In genomic region chr2:153493393-153493731, GRCm38 (mm10) we compare ENCODE assay signal across 9 mouse cellular contexts. TPM values are rescaled to one million over a fixed set of nuclear protein-coding genes. Genes with fewer than 3 reads are reported as not detected.
DNase-seq lines count a peak whose midpoint lies in the region; ATAC-seq and TF ChIP-seq lines count a peak whose summit lies in the region.
"Had no signal": no experiment of that assay in that cellular context is flagged by ENCODE, and none has a peak within 500 bp of the region (broad histone marks: within the 10 kb centered on the region; RNA-seq: fewer than 3 reads in every experiment).

No protein-coding gene starts in this region.

- TF ChIP-seq CTCF in E14TG2a.4 (conservative IDR thresholded peaks at IDR 0.05; ENCODE audit: low read length), result no peak

- no peak for ATAC-seq in heart, embryonic 12.5 days (ENCODE audit: insufficient number of reproducible peaks, low FRiP score)
- ATAC-seq in monocyte, adult 5-6 weeks (replicated peaks; ENCODE audit: insufficient number of reproducible peaks, low FRiP score, low TSS enrichment, poor library complexity, severe bottlenecking), result no peak

- intact Hi-C loops in heart, postnatal 10 days (cut with DNase I), result no loop called here

- peak overlapping the region; percentile 71 for H3K4me3 ChIP-seq in heart, embryonic 12.5 days
- H3K4me3 ChIP-seq in E14TG2a.4 (replicated peaks; ENCODE audit: low read length), result peak overlapping the region; percentile 83
- H3K4me3 ChIP-seq in hindbrain, embryonic 10.5 days, result peak overlapping the region; percentile 71
- H3K4me3 ChIP-seq in midbrain, embryonic 10.5 days, result peak overlapping the region; percentile 74

- H3K9ac ChIP-seq in heart, embryonic 12.5 days, result peak overlapping the region; percentile 84

- no peak for DNase-seq in heart, postnatal 10 days
- DNase-seq in hindbrain, embryonic 10.5 days (ENCODE audit: low spot score), result no peak
- no peak for DNase-seq in midbrain, embryonic 10.5 days (ENCODE audit: low spot score)
- no peak for DNase-seq in adrenal gland, postnatal 10 days
- DNase-seq in spleen, postnatal 10 days (ENCODE audit: low spot score in 2 of 2), result no peak

- H3K27ac ChIP-seq in heart, embryonic 12.5 days (ENCODE audit: poor library complexity, severe bottlenecking), result peak overlapping the region; percentile 94
- peak overlapping the region; percentile 87 for H3K27ac ChIP-seq in hindbrain, embryonic 10.5 days
- H3K27ac ChIP-seq in midbrain, embryonic 10.5 days (replicated peaks), result peak overlapping the region; percentile 86

- no peaks in the 10 kb centered on the region for H3K9me3 ChIP-seq in heart, embryonic 12.5 days (replicated peaks)
- H3K9me3 ChIP-seq in E14TG2a.4 (ENCODE audit: low read length), result no peaks in the 10 kb centered on the region
- no peaks in the 10 kb centered on the region for H3K9me3 ChIP-seq in hindbrain, embryonic 10.5 days
- H3K9me3 ChIP-seq in midbrain, embryonic 10.5 days (replicated peaks), result no peaks in the 10 kb centered on the region

- H3K27me3 ChIP-seq in heart, embryonic 12.5 days (replicated peaks), result no peaks in the 10 kb centered on the region
- peaks cover 69% of the 10 kb centered on the region for H3K27me3 ChIP-seq in E14TG2a.4 (ENCODE audit: insufficient read depth, low read length)
- H3K27me3 ChIP-seq in hindbrain, embryonic 10.5 days (ENCODE audit: insufficient read depth, poor library complexity, severe bottlenecking), result peaks cover 88% of the 10 kb centered on the region
- peaks cover 87% of the 10 kb centered on the region for H3K27me3 ChIP-seq in midbrain, embryonic 10.5 days (ENCODE audit: low read depth, poor library complexity, severe bottlenecking)

- H3K36me3 ChIP-seq in heart, embryonic 12.5 days, result no peaks in the 10 kb centered on the region
- no peaks in the 10 kb centered on the region for H3K36me3 ChIP-seq in E14TG2a.4 (ENCODE audit: insufficient read depth, low read length)
- H3K36me3 ChIP-seq in hindbrain, embryonic 10.5 days, result no peaks in the 10 kb centered on the region
- no peaks in the 10 kb centered on the region for H3K36me3 ChIP-seq in midbrain, embryonic 10.5 days

- H3K4me2 ChIP-seq in heart, embryonic 12.5 days, result peak overlapping the region; percentile 95

- peaks cover 76% of the 10 kb centered on the region for H3K4me1 ChIP-seq in heart, embryonic 12.5 days (replicated peaks)
- peaks cover 61% of the 10 kb centered on the region for H3K4me1 ChIP-seq in E14TG2a.4 (replicated peaks; ENCODE audit: low read depth, low read length)
- peaks cover 75% of the 10 kb centered on the region for H3K4me1 ChIP-seq in hindbrain, embryonic 10.5 days (replicated peaks)
- H3K4me1 ChIP-seq in midbrain, embryonic 10.5 days, result peaks cover 71% of the 10 kb centered on the region

- WGBS in heart, embryonic 12.5 days, result 24% methylated on average over 2 of the region's 2 CpGs
- WGBS in hindbrain, embryonic 10.5 days, result 26% methylated on average over 2 of the region's 2 CpGs
- 26% methylated on average over 2 of the region's 2 CpGs for WGBS in midbrain, embryonic 10.5 days

RNA-seq across cellular contexts. Expression of gene 4930404H24Rik, which starts 0.8 kb away (rescaled TPM):
- polyA plus RNA-seq in heart, embryonic 12.5 days (2016; fragmentation: Nextera tagmentation; extraction: Ambion mirVana), result not detected in 2 replicates
- total RNA-seq in heart, postnatal 10 days (2021), result not detected
- polyA plus RNA-seq in hindbrain, embryonic 10.5 days (2016; fragmentation: Nextera tagmentation; extraction: Ambion mirVana), result not detected in 2 replicates
- polyA plus RNA-seq in midbrain, embryonic 10.5 days (2016; fragmentation: Nextera tagmentation; extraction: Ambion mirVana), result not detected in 2 replicates
- total RNA-seq in adrenal gland, postnatal 10 days (2021), result not detected
- not detected in 3 replicates for total RNA-seq in monocyte, adult 5-6 weeks (2017)
- polyA plus RNA-seq: CD4-positive, CD25-positive, alpha-beta regulatory T cell, adult 4 months had no signal

RNA-seq across cellular contexts. Expression of gene Nol4l, which starts 36.4 kb away (rescaled TPM):
- 14.9 and 15.2 TPM in 2 replicates for polyA plus RNA-seq in heart, embryonic 12.5 days (2016; fragmentation: Nextera tagmentation; extraction: Ambion mirVana)
- total RNA-seq in heart, postnatal 10 days (2021), result 10 to 100 TPM in 1 of 2 experiments, 1 to 10 TPM in 1; 9.5 to 10.4 TPM
- polyA plus RNA-seq in hindbrain, embryonic 10.5 days (2016; fragmentation: Nextera tagmentation; extraction: Ambion mirVana), result 19.1 and 23.3 TPM in 2 replicates
- polyA plus RNA-seq in midbrain, embryonic 10.5 days (2016; fragmentation: Nextera tagmentation; extraction: Ambion mirVana), result 12.8 and 16.8 TPM in 2 replicates
- 10 to 100 TPM; 14.1 to 21.3 TPM for total RNA-seq in adrenal gland, postnatal 10 days (2021)
- total RNA-seq in monocyte, adult 5-6 weeks (2017), result 1.3 to 3.7 TPM (median 1.4 TPM) in 3 replicates
